Mouse (Mus musculus): ENCODE data around the gene Ndufv2.

DNA sequence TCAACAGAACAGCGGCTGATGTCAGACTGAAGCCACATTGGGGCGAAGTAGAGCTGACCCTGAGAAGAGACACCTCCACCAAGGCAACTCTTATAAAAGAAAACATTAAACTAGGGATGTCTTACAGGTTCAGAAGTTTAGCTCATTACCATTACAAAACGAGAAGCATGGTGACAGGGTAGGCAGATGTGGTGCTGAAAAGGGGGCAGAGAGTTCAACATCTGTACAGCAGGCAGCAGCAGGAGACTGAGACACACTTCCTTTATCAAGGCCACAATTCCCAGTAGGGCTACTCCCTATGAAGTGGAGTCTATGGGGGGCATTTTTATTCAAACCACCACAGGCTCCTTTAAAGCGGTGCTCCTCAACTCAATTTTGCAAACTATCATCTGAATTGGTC is 6.8 kb upstream of the Ndufv2 start:
- TF ChIP-seq CTCF (IDR thresholded peaks at IDR 0.05; ENCODE audit: low read depth), result no peak
- no peak for TF ChIP-seq EP300 (optimal IDR thresholded peaks at IDR 0.05)

Data from stomach, postnatal 0 days (tissue).